Mouse (Mus musculus) cortical plate, adult 2 months (tissue): ENCODE results near the gene Kiss1r. TPM values are rescaled to one million over a fixed set of nuclear protein-coding genes. Genes with fewer than 3 reads are reported as not detected.

Source experiments
- H3K27ac ChIP-seq: fragments of 200-500 bp; 2 replicates; pipeline ENCODE4 v1.5.1; 2012; ENCODE audit warnings: low read length, control low read depth, inconsistent platforms; ENCODE audit not compliant: insufficient read depth
- H3K4me1 ChIP-seq: fragments of 200-500 bp; 2 replicates; pipeline ENCODE4 v1.6.1; 2011; ENCODE audit warnings: low read length; ENCODE audit not compliant: control insufficient read depth, insufficient read depth
- H3K4me3 ChIP-seq: fragments of 200-500 bp; 2 replicates; pipeline ENCODE4 v1.5.1; 2011; ENCODE audit warnings: mild to moderate bottlenecking, low read length, control low read depth; ENCODE audit not compliant: insufficient read depth
- CTCF ChIP-seq: fragments of 200-500 bp; IDR thresholded peaks from 2 replicates; pipeline ENCODE4 v1.5.1; 2011; ENCODE audit warnings: mild to moderate bottlenecking, control low read depth, low read length; ENCODE audit not compliant: insufficient read depth; ENCODE audit errors: extremely low read depth
- POLR2A ChIP-seq: fragments of 200-500 bp; IDR thresholded peaks from 2 replicates; pipeline ENCODE4 v1.6.1; 2011; ENCODE audit warnings: mild to moderate bottlenecking, low read length, control low read depth; ENCODE audit not compliant: insufficient read depth; ENCODE audit errors: extremely low read depth
- polyA plus RNA-seq: library from polyadenylated mRNA; depleted of rRNA; stranded (reverse); fragments of >200 nt; gene quantifications from 2 replicates; pipeline ENCODE4 v1.2.3, GENCODE M21; 2012

Gene Kiss1r
- polyA plus RNA-seq, 1 experiment: 12.5 TPM

- Histone ChIP-seq H3K27ac (no peak overlapping the region), H3K4me3 (no peak overlapping the region), H3K4me1 (peaks cover 3% of the 10 kb centered on the region; the same call in 1 of the 2 replicates)
- TF ChIP-seq POLR2A (no peak), CTCF (no peak)
These were observed 21.2 kb downstream of the Kiss1r start for GRCm38 (mm10) chr10:79937775-79938526.

GRCm38 (mm10) chr10:79940749-79941148 is 24.0 kb downstream of the Kiss1r start:
- H3K4me1 ChIP-seq: peaks cover 3% of the 10 kb centered on the region; the same call in 1 of the 2 replicates
- H3K27ac ChIP-seq: no peak overlapping the region
- TF ChIP-seq CTCF: no peak
- no peak for TF ChIP-seq POLR2A
- no peak overlapping the region for H3K4me3 ChIP-seq

- H3K27ac ChIP-seq: no peak overlapping the region
- TF ChIP-seq CTCF (no peak), POLR2A (no peak)
- no peak overlapping the region for H3K4me3 ChIP-seq
- H3K4me1 ChIP-seq: no peaks in the 10 kb centered on the region
These were observed 26.2 kb downstream of the Kiss1r start for GRCm38 (mm10) chr10:79942988-79943387.

GRCm38 (mm10) chr10:79943471-79943901 is 26.7 kb downstream of the Kiss1r start:
- no peak overlapping the region for H3K27ac ChIP-seq
- H3K4me3 ChIP-seq: no peak overlapping the region
- no peaks in the 10 kb centered on the region for H3K4me1 ChIP-seq
- TF ChIP-seq CTCF (no peak), POLR2A (no peak)

GRCm38 (mm10) chr10:79945507-79946234 is 28.9 kb downstream of the Kiss1r start:
- TF ChIP-seq POLR2A: no peak
- TF ChIP-seq CTCF: no peak
- Histone ChIP-seq H3K4me3 (no peak overlapping the region), H3K4me1 (no peaks in the 10 kb centered on the region), H3K27ac (no peak overlapping the region)

GRCm38 (mm10) chr10:79946752-79947322 is 30.1 kb downstream of the Kiss1r start:
- H3K4me1 ChIP-seq: no peaks in the 10 kb centered on the region
- no peak overlapping the region for H3K4me3 ChIP-seq
- TF ChIP-seq CTCF: no peak
- no peak for TF ChIP-seq POLR2A
- H3K27ac ChIP-seq: no peak overlapping the region

- Histone ChIP-seq H3K4me3 (no peak overlapping the region), H3K4me1 (no peaks in the 10 kb centered on the region), H3K27ac (no peak overlapping the region)
- no peak for TF ChIP-seq CTCF
- TF ChIP-seq POLR2A: no peak
These were observed 30.7 kb downstream of the Kiss1r start for GRCm38 (mm10) chr10:79947502-79947901.

- TF ChIP-seq CTCF (no peak), POLR2A (no peak)
- Histone ChIP-seq H3K4me1 (no peaks in the 10 kb centered on the region), H3K4me3 (no peak overlapping the region), H3K27ac (no peak overlapping the region)
These were observed 33.1 kb downstream of the Kiss1r start for GRCm38 (mm10) chr10:79949873-79950272.

GRCm38 (mm10) chr10:79950661-79951060 is 33.9 kb downstream of the Kiss1r start:
- H3K4me3 ChIP-seq: no peak overlapping the region
- no peak for TF ChIP-seq CTCF
- no peak for TF ChIP-seq POLR2A
- no peak overlapping the region for H3K27ac ChIP-seq
- no peaks in the 10 kb centered on the region for H3K4me1 ChIP-seq
